Mouse (Mus musculus) frontal cortex, postnatal 10 days (tissue): ENCODE data around the gene Msrb1.
A peak's percentile ranks its signal among the peaks of the same experiment; 100 is the strongest.
"Not testable (repeated sequence)": the region's sequence is repeated elsewhere in the genome, so short reads cannot be mapped to it uniquely, and the experiment has no call there.

Experiments used
- DNase-seq, 2 experiments: peaks; one replicate each; pipeline ENCODE4 v3.0.0; 2022; ENCODE audit warnings: low spot score in 2 of 2, mixed read lengths in 1 of 2

Msrb1 gene

DNA sequence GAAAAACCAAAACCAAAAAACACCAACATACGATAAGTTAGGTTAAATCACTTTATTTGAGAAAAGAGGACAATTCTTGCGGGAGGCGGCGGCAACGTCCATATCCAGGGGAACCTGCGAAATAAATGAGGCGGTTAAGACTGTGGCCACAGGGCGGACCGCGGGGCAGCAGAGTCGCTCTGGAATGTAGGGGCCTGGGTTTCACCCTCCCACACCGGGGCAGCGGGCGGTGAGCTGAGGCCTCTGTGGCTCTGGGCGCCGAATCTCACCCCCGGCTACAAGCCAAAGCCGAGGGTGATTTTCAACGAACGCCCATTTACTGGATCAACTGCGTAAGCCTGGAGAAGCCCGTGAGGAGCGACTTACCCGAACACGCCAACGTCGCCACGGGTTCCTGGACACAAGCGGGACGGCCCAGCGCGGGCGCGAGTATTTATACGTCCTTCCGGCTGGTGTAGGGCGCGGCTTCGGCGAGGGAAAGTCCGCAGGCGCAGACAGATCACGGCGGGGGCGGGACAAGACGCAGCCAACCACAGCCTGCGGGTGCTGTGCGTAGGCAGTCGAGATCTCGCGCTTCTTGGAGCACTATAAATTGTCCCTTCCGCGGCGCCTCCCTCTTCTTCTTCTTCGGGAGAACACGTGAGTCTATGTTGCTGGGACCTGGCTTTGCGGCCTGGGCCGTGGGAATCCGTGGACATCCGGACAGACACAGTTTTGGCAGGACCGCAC, 16.8 kb upstream of the Msrb1 start:
- DNase-seq: peak; percentile 99

DNA sequence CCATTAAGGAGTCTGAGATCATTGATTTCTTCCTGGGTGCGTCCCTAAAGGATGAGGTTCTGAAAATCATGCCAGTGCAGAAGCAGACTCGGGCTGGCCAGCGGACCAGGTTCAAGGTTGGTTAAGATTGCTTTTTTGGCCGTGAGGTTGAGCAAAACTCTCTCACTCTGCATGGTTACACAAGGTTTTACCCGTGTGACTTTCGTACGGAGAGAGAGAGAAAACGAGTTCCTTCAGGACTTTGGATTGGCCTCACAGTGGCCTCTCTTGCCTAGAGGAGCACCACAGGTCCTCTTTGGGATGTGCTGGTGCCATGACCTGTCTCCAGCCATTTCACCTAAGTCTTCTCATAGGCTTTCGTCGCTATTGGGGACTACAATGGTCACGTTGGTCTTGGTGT, 15.8 kb upstream of the Msrb1 start:
- not testable (repeated sequence) for DNase-seq

GRCm38 (mm10) chr17:24721383-24721955, 15.0 kb upstream of the Msrb1 start:
- DNase-seq: not testable (repeated sequence)

DNA sequence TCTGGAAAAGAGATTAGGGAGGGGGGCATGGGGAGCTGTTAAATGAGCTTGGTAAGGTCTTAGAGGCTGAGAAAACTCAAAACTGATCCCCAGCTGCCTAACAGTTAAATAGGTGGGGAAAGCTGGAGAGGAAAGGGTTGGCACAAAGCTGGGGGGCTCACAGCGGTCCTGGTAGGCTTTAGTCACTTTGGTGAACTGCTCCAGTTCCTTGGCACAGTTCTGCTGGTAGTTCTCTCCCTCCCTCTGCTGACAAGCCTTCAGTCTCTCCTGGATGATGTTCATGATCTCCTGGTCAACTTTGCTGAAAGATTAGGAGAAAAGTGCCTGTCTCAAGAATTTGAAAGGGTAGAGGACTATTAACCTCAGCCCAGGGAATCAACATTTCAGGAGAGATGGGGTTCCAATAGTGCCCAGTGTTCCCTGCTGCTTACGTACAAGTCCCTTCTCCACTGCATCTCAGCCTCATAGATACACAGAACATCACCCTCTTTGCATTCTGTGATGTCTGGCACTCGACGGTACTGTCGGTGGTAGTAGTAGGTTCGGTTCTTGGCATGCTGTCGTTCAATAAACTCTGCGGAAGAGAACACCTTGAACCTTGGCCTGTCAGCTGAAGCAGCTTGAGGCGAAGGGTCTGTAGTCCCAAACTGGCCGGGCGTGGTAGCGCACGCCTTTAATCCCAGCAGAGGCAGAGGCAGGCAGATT, 14.1 kb upstream of the Msrb1 start:
- no peak for DNase-seq

- DNase-seq: no peak
Observed at GRCm38 (mm10) chr17:24723122-24723880, 13.1 kb upstream of the Msrb1 start.

DNA sequence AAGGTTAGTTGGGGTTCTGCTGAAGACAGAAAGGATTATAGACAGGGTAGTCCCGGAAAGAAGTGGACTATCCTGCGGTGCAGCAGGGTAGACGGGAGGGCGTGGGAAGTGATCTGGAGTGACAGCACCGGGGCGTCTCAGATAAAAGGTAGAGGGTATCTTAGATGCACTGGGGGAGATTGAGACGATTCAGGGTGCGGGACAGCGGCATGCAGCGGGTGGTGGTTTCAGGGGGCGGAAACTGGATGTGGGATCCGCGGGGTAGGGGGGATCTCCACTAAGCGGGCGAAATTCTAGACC, 12.6 kb upstream of the Msrb1 start:
- DNase-seq: no peak

- DNase-seq: peak; percentile 88 to 95
Observed at GRCm38 (mm10) chr17:24724184-24724583, 12.3 kb upstream of the Msrb1 start, which contains the start of gene Ndufb10. Gene Ndufb10, minus strand, starts transcription at chr17:24724478.

- no peak for DNase-seq
Observed at GRCm38 (mm10) chr17:24725637-24726390, 10.6 kb upstream of the Msrb1 start.

DNA sequence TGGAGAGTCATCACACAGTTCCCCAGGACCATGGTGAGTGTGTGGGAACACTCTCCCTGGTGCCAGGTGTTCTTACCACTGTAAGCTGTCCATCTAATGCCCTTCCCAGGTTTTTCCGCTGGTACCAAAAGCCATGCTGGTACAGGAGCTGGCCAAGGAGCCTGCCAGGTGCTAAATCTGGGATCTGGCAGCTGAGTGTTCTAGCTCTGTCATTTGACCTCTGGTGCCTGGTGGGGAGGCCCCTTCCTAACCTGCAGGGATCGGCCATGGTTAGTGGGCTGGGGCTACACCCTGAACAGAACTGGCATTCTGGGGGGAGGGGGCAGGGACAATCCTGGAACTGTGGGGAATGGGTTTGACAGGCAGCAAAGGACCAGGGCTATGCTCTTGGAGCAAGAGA, 8.8 kb upstream of the Msrb1 start, which contains the start of gene Rpl3l:
Gene Rpl3l (plus strand): TSS at position 203 of the 400 bp plus-strand sequence.
- DNase-seq: no peak

DNA sequence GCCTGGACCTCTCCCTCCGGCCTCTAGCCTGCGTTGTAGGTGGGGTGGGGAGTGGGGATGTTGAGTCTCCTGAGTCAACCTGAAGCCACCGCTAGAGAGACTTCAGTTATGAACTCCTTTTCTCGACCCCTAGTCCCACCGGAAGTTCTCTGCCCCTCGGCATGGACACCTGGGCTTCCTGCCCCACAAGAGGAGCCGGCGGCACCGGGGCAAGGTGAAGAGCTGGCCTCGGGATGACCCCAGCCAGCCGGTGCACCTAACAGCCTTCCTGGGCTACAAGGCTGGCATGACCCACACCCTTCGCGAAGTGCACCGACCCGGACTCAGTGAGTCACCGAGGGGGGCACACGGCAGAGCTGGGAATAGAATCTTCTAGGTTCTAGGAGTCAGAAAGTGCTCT, 8.3 kb upstream of the Msrb1 start:
- no peak for DNase-seq

GRCm38 (mm10) chr17:24729067-24729466, 7.4 kb upstream of the Msrb1 start:
- DNase-seq: no peak

- no peak for DNase-seq
Observed at GRCm38 (mm10) chr17:24730787-24731186, 5.7 kb upstream of the Msrb1 start.

DNA sequence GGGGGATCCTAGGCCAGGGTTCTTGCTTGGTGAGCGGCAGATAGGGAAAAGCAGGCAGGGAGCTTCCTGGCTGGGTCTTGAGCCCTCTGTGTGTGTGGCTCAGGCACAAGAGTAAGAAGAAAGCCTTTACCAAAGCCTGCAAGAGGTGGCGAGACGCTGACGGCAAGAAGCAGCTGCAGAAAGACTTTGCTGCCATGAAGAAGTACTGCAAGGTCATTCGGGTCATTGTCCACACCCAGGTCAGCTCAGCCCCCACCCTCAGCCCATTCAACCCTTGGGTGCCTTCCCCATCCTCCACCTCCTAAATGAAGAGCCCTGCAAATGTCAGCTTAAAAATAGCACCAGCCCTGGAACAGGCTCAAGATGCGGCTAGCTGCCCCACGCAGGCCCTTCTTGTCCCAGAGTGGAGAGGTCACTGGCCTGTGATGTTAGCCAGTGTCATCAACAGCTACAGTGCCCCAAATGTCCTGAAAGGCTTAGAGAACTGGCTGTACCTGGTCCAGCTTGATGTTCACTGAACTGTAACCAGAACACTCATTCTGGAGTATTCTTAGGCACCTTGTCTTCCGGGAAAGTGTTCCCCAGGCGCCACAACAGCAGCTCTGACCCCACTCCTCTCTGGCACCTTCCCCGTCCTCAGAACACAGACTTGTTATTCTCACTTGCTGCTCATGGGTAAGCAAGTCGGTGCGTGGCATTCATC, 4.1 kb upstream of the Msrb1 start:
- no peak for DNase-seq

- no peak for DNase-seq
Observed at GRCm38 (mm10) chr17:24733434-24734050, 2.9 kb upstream of the Msrb1 start.

GRCm38 (mm10) chr17:24734513-24734912, 1.9 kb upstream of the Msrb1 start:
- DNase-seq: no peak

DNA sequence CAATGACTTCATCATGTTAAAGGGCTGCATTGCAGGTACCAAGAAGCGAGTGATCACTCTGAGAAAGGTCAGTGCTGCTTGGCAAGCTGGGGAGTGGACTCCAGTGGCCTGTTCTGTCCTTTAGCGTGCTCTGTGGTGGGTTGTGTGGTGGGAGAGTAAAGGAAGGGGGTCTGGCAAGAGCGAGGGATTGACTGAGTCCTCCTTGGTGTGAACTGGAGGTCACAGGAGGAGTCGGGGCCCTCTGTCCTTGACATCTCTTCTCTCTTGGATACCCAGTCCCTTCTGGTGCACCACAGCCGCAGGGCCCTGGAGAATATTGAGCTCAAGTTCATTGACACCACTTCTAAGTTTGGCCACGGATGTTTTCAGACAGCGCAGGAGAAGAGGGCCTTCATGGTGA, 996 bp upstream of the Msrb1 start:
- DNase-seq: no peak

DNA sequence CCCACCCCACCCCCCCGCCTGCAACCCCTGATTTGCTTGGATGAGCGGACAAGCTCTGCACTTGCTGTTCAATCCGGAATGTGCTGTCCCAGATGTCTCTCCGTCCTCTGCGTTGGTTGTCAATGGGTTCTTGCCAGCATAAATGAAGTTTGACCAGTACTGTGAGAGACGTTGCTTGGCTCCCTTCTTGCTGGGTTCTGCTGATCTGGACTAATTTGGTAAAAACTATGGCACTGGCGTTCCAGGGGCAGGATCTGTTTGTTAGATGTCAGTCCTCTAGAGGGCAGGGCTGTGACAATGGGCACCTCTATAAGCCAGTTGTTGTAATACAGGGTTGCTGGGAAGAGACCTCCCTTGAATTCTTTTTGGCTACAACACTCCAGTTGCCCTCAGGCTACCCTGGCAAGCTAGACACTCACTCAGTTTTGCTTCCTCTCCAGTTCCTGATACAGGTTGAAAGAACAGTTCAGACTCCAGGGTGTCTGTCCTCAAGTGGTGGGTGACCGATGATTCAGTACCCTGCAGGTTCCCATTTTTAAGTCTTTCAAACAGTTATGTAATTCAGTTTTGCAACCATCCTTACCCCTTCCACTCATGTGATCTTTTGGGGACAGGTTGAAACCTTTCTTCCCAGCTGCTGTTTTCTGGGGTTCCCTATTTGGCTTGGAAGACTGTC, 831 bp downstream of the Msrb1 start:
- DNase-seq: no peak

DNA sequence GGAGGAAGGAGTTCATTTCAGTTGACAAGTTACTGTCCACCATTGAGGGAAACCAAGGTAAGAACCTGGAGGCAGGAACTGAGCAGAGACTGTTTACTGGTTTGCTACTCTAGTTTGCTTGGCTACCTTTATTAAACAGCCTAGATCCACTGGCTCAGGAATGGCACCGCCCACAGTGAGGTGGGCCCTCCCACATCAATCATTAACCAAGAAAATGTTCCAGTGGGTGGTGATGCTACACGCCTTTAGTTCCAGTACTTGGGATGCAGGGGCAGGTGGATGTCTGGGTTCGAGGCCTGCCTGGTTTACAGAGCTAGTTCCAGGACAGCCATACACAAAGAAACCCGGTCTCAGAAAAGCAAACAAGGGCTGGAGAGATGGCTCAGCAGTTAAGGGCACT, 1.8 kb downstream of the Msrb1 start:
- DNase-seq: no peak

DNA sequence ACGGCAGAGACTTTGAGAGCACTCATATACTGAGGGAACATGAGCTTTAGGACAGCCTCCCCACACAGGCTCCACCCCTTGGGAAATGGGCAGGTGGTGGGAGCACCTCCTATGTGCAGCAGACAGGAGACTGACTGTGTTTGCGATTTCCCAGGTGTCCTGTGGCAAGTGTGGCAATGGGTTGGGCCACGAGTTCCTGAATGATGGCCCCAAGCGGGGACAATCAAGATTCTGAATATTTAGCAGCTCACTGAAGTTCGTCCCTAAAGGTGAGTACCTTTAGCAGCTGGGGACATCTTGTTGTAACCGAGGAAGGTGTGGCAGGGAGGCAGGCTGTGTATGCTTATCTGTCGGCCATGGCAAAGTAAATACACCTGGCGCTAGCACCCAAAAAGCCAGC, 3.5 kb downstream of the Msrb1 start:
- DNase-seq: no peak

- DNase-seq: no peak
Observed at GRCm38 (mm10) chr17:24742307-24742706, 5.9 kb downstream of the Msrb1 start.
